Mouse (Mus musculus) neural tube, embryonic 14.5 days (tissue): ENCODE measurements at regions not wholly inside any gene's neighbourhood (a gene's known extent, or its start where the extent isn't known, plus 50 kb on each side); places are given as distances from the start of the nearest gene placed in this dataset.

Experiments used
- ATAC-seq: fragments of 200-750 bp; cut with Nextera tagmentation; 2 replicates; pipeline ENCODE4 v1.8.0; 2017; ENCODE audit warnings: low read depth, mild to moderate bottlenecking, moderate TSS enrichment, moderate library complexity
- H3K27ac ChIP-seq: fragments of 300-500 bp; sonication (generic); 2 replicates; pipeline ENCODE4 v1.5.1; 2014; ENCODE audit warnings: low read depth, mild to moderate bottlenecking, control low read depth, low read length, moderate library complexity, mixed read lengths
- H3K27me3 ChIP-seq: fragments of 300-500 bp; sonication (generic); 2 replicates; pipeline ENCODE4 v1.6.1; 2014; ENCODE audit warnings: low read length; ENCODE audit not compliant: control insufficient read depth, insufficient read depth
- H3K36me3 ChIP-seq: fragments of 300-500 bp; sonication (generic); 2 replicates; pipeline ENCODE4 v1.6.1; 2014; ENCODE audit warnings: low read length, mixed read lengths; ENCODE audit not compliant: control insufficient read depth, insufficient read depth
- H3K4me1 ChIP-seq: fragments of 300-500 bp; sonication (generic); 2 replicates; pipeline ENCODE4 v1.6.1; 2014; ENCODE audit warnings: low read length; ENCODE audit not compliant: control insufficient read depth, insufficient read depth
- H3K4me2 ChIP-seq: fragments of 300-500 bp; sonication (generic); 2 replicates; pipeline ENCODE4 v1.6.1; 2014; ENCODE audit warnings: mild to moderate bottlenecking, low read depth, low read length, control low read depth
- H3K4me3 ChIP-seq: fragments of 300-500 bp; sonication (generic); 2 replicates; pipeline ENCODE4 v1.5.1; 2014; ENCODE audit warnings: low read depth, low read length, control low read depth, mixed read lengths
- H3K9ac ChIP-seq: fragments of 300-500 bp; sonication (generic); replicated peaks from 2 replicates; pipeline ENCODE4 v1.6.1; 2014; ENCODE audit warnings: low read depth, mild to moderate bottlenecking, control low read depth, low read length, mixed read lengths
- H3K9me3 ChIP-seq: fragments of 300-500 bp; sonication (generic); 2 replicates; pipeline ENCODE4 v1.6.1; 2016; ENCODE audit warnings: low read length; ENCODE audit not compliant: control insufficient read depth
- WGBS: fragments of 180-500 bp; shearing (Covaris S2); extraction: QIAGEN DNeasy Blood & Tissue Kit; methylation state at CpG from one replicate; pipeline ENCODE4 v1.1.7; 2014; 5-methylcytosine and 5-hydroxymethylcytosine counted together

GRCm38 (mm10) chr10:68842023-68842735 is 118.7 kb downstream of the Tmem26 start:
- Histone ChIP-seq H3K4me2 (no peak overlapping the region), H3K27ac (no peak overlapping the region), H3K36me3 (no peaks in the 10 kb centered on the region), H3K4me1 (no peaks in the 10 kb centered on the region), H3K27me3 (no peaks in the 10 kb centered on the region), H3K4me3 (no peak overlapping the region), H3K9ac (no peak overlapping the region), H3K9me3 (no peaks in the 10 kb centered on the region)
- WGBS: 51% methylated on average over 13 of the region's 13 CpGs
- no peak for ATAC-seq

DNA sequence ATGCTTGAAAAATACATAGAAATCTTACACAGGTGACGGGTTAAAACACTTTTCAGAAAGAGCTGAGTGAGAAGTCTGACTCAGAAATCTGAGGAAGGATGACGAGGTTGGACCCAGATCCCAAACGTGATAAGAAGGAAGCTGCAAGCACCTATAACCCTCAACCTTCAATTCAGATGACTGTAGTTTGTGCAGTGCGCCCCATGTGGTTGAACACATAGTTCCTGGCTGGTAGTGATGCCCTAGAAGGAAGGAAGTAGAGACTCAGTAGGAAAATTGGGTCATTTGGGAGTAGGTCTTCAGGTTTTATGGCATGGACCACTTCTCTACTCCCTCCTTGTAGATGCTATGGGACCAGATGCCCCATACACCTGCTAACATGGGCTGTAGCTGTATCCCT is 120.6 kb downstream of the Tmem26 start:
- no peaks in the 10 kb centered on the region for H3K36me3 ChIP-seq
- H3K27ac ChIP-seq: no peak overlapping the region
- no peaks in the 10 kb centered on the region for H3K9me3 ChIP-seq
- H3K9ac ChIP-seq: no peak overlapping the region
- H3K4me1 ChIP-seq: no peaks in the 10 kb centered on the region
- no peak for ATAC-seq
- H3K27me3 ChIP-seq: no peaks in the 10 kb centered on the region
- WGBS: 91% methylated on average over 4 of the region's 4 CpGs
- no peak overlapping the region for H3K4me3 ChIP-seq
- H3K4me2 ChIP-seq: no peak overlapping the region

GRCm38 (mm10) chr10:68844596-68844995 is 121.2 kb downstream of the Tmem26 start:
- Histone ChIP-seq H3K4me2 (no peak overlapping the region), H3K9me3 (no peaks in the 10 kb centered on the region), H3K27ac (no peak overlapping the region), H3K4me3 (no peak overlapping the region), H3K9ac (no peak overlapping the region), H3K36me3 (no peaks in the 10 kb centered on the region), H3K4me1 (no peaks in the 10 kb centered on the region), H3K27me3 (no peaks in the 10 kb centered on the region)
- 93% methylated on average over 8 of the region's 8 CpGs for WGBS
- ATAC-seq: no peak

DNA sequence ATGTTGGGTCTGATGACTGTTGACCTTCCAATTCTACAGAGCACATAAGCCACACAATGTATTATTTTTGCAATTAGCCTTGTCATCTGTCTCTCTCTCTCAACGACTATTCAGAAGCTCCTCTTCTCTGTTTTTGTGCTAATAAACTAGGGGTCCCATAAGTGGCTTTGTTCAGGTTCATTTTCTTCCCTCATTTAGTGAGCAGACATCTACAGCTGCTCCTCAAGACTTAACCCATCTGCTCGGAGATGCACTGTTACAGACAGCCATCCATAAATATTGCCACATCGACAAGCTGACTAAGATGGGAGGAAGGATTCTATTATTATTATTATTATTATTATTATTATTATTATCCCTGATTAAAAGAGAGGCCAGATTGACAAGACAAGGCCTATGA is 127.7 kb downstream of the Tmem26 start:
- no peak for ATAC-seq
- H3K36me3 ChIP-seq: no peaks in the 10 kb centered on the region
- WGBS: 60% methylated on average over 3 of the region's 3 CpGs
- H3K27ac ChIP-seq: no peak overlapping the region
- no peaks in the 10 kb centered on the region for H3K9me3 ChIP-seq
- no peak overlapping the region for H3K4me2 ChIP-seq
- no peaks in the 10 kb centered on the region for H3K27me3 ChIP-seq
- H3K9ac ChIP-seq: no peak overlapping the region
- no peak overlapping the region for H3K4me3 ChIP-seq
- no peaks in the 10 kb centered on the region for H3K4me1 ChIP-seq

DNA sequence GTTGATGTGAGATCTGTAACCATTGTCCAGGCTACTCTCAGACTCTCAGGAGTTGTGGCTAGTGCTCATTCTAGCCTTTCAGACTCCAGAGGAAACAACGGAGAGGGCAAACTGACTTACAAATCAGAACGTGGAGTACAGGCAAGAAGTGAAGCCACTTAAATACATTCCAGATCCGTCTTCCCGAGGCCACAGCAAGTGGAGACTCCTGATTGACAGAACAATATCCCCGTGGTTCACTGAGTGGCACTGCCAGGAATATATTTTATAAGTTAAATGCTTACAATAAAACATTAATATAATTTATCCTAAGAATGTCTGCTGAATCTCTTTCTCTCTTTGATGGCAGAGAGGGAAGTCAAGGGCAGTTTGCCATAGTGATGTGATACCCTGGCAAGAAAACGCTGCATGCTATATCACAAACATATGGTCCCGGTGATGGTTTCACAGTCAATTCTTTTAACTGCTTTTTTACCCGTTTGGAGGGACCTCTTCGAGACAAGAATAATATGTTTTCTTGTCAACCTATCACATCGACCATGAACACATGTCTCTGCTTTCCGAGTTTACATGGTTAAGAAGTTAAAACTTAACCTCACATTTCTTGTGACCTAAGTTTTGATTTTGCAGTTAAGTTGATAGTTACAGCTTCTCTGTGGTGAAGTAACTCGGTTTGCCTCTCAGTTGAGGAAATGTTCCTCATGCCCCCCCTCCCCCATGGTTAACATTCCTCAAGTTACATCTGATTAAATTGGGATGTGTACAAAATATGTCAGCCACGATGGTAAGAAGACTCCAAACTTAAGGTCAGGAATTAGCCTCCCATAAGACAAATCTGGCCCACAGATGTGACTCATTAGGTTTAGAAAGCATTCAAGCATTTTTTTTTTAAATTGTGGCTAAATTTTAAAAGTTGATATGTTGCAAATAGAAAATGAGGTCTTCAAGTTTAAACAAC is 132.8 kb downstream of the Tmem26 start:
- no peaks in the 10 kb centered on the region for H3K36me3 ChIP-seq
- no peak overlapping the region for H3K4me3 ChIP-seq
- no peak for ATAC-seq
- no peaks in the 10 kb centered on the region for H3K9me3 ChIP-seq
- no peak overlapping the region for H3K4me2 ChIP-seq
- H3K27ac ChIP-seq: no peak overlapping the region
- no peaks in the 10 kb centered on the region for H3K4me1 ChIP-seq
- WGBS: 76% methylated on average over 13 of the region's 13 CpGs
- H3K27me3 ChIP-seq: no peaks in the 10 kb centered on the region
- H3K9ac ChIP-seq: no peak overlapping the region

DNA sequence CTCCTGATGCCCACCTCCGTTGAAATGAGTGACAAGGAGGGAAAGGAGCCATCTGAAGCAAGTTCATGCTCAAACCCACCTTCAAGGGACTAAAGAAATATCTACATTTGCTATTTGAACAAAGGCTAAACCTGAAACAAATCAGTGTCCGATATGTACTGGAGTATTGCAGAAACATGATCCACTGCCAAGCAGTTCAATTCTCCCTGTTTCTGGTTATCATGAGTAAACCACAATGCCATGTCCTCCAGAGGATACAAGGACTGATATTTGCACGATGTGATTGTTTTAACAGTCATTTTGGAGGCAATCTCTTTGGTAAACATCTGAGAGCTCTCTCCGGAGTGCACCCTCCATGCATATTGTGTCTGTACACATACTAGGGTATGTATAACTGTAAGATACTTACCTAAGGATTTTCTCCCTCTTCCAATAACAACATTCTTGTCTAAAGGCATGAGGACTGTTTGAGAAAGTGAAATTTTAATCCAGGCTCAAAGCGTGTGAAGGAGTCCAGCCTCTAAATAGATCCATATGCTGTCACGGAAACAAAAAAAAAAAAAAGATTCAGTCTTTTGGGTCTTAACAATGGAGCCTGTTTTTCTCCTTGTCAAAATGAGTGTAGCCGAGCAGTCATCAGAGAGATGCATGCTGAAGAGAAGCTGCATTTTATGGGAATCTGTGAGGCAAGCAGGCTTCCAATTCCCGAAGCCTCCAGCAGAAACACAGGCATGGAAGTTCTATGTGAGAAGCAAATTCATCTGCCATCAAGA is 141.3 kb downstream of the Tmem26 start:
- Histone ChIP-seq H3K9ac (no peak overlapping the region), H3K27ac (no peak overlapping the region), H3K4me2 (no peak overlapping the region), H3K4me1 (no peaks in the 10 kb centered on the region), H3K27me3 (no peaks in the 10 kb centered on the region), H3K4me3 (no peak overlapping the region), H3K9me3 (no peaks in the 10 kb centered on the region), H3K36me3 (no peaks in the 10 kb centered on the region)
- 50% methylated on average over 8 of the region's 8 CpGs for WGBS
- ATAC-seq: no peak

GRCm38 (mm10) chr10:68865776-68866175 is 142.3 kb downstream of the Tmem26 start:
- ATAC-seq: no peak
- Histone ChIP-seq H3K9ac (no peak overlapping the region), H3K4me1 (no peaks in the 10 kb centered on the region), H3K9me3 (no peaks in the 10 kb centered on the region), H3K27ac (no peak overlapping the region), H3K4me2 (no peak overlapping the region), H3K36me3 (no peaks in the 10 kb centered on the region), H3K4me3 (no peak overlapping the region), H3K27me3 (no peaks in the 10 kb centered on the region)
- WGBS: 19% methylated on average over 5 of the region's 5 CpGs

GRCm38 (mm10) chr10:68867361-68867760 is 143.9 kb downstream of the Tmem26 start:
- Histone ChIP-seq H3K27me3 (no peaks in the 10 kb centered on the region), H3K9ac (no peak overlapping the region), H3K4me1 (no peaks in the 10 kb centered on the region), H3K4me2 (no peak overlapping the region), H3K27ac (no peak overlapping the region), H3K36me3 (no peaks in the 10 kb centered on the region), H3K4me3 (no peak overlapping the region), H3K9me3 (no peaks in the 10 kb centered on the region)
- no peak for ATAC-seq
- WGBS: 93% methylated on average over 1 of the region's 1 CpGs
